26 mouse cellular contexts compared by ENCODE assay signal in genomic region chr16:58548042-58548441, GRCm38 (mm10). TPM values are rescaled to one million over a fixed set of nuclear protein-coding genes. Genes with fewer than 3 reads are reported as not detected.
A peak's percentile ranks its signal among the peaks of the same experiment; 100 is the strongest.
DNase-seq lines count a peak whose midpoint lies in the region; ATAC-seq lines count a peak whose summit lies in the region.
"Had no signal": no experiment of that assay in that cellular context is flagged by ENCODE, and none has a peak within 500 bp of the region (broad histone marks: within the 10 kb centered on the region; RNA-seq: fewer than 3 reads in every experiment).

No protein-coding gene starts in this region.

- peak; percentile 78 for ATAC-seq in common myeloid progenitor, adult 5-6 weeks (replicated peaks; ENCODE audit: low read depth, poor library complexity, severe bottlenecking)
- ATAC-seq in megakaryocyte, adult 5-6 weeks (ENCODE audit: poor library complexity, severe bottlenecking), result peak; percentile 53
- no peak for ATAC-seq in midbrain, embryonic 15.5 days (replicated peaks)
- ATAC-seq: activated CD4-positive, CD25-positive, alpha-beta regulatory T cell, adult 4 months; forebrain, embryonic 15.5 days; hindbrain, postnatal 0 days; inflammation-experienced regulatory T-cells, adult 6 months; intestine, embryonic 16.5 days had no signal

- H3K9ac ChIP-seq in midbrain, embryonic 15.5 days, result no peak overlapping the region
- H3K9ac ChIP-seq: embryonic facial prominence, embryonic 12.5 days; embryonic facial prominence, embryonic 15.5 days; forebrain, embryonic 15.5 days; hindbrain, embryonic 13.5 days had no signal

- WGBS in midbrain, embryonic 15.5 days, result 81% methylated on average over 2 of the region's 2 CpGs

- peak; percentile 51 for DNase-seq in 3T3-L1 (ENCODE audit: low read depth, low spot score)
- DNase-seq in CD4-positive helper T cell, adult 2 months (ENCODE audit: low read depth, low spot score), result peak; percentile 24
- DNase-seq in urinary bladder, postnatal 25 days (ENCODE audit: low spot score), result no peak
- DNase-seq in gastrocnemius, postnatal 14 days, result no peak
- no peak for DNase-seq in kidney, postnatal 25 days
- DNase-seq: adrenal gland, adult 8-10 months; adrenal gland, postnatal 25 days; cerebellum, adult 11-12 months; cerebellum, adult 8-10 months; cerebellum, postnatal 10 days; cerebellum, postnatal 36 days; gastrocnemius, postnatal 36 days had no signal

- intact Hi-C loops in gastrocnemius, postnatal 14 days (cut with DNase I; ENCODE audit: low total_unique reads), result no loop called here

- H3K9me3 ChIP-seq in midbrain, embryonic 15.5 days, result no peaks in the 10 kb centered on the region
- H3K9me3 ChIP-seq: embryonic facial prominence, embryonic 12.5 days; embryonic facial prominence, embryonic 15.5 days; forebrain, embryonic 15.5 days; hindbrain, embryonic 10.5 days; hindbrain, embryonic 13.5 days had no signal

- no peak overlapping the region for H3K4me2 ChIP-seq in midbrain, embryonic 15.5 days
- H3K4me2 ChIP-seq: embryonic facial prominence, embryonic 12.5 days; embryonic facial prominence, embryonic 15.5 days; forebrain, embryonic 15.5 days; heart, embryonic 11.5 days; hindbrain, embryonic 13.5 days had no signal

- no peak overlapping the region for H3K4me3 ChIP-seq in midbrain, embryonic 15.5 days
- H3K4me3 ChIP-seq: embryonic facial prominence, embryonic 12.5 days; embryonic facial prominence, embryonic 15.5 days; forebrain, embryonic 15.5 days; hindbrain, embryonic 10.5 days; hindbrain, embryonic 13.5 days had no signal

- no peaks in the 10 kb centered on the region for H3K27me3 ChIP-seq in midbrain, embryonic 15.5 days (replicated peaks)
- H3K27me3 ChIP-seq: CH12.LX; embryonic facial prominence, embryonic 12.5 days; embryonic facial prominence, embryonic 15.5 days; forebrain, embryonic 15.5 days; hindbrain, embryonic 13.5 days had no signal

- H3K27ac ChIP-seq in midbrain, embryonic 15.5 days, result no peak overlapping the region
- H3K27ac ChIP-seq: embryonic facial prominence, embryonic 12.5 days; embryonic facial prominence, embryonic 15.5 days; forebrain, embryonic 15.5 days; hindbrain, embryonic 10.5 days; hindbrain, embryonic 13.5 days; hindbrain, postnatal 0 days had no signal

- no peaks in the 10 kb centered on the region for H3K36me3 ChIP-seq in midbrain, embryonic 15.5 days (replicated peaks)
- H3K36me3 ChIP-seq: embryonic facial prominence, embryonic 12.5 days; embryonic facial prominence, embryonic 15.5 days; forebrain, embryonic 15.5 days; hindbrain, embryonic 10.5 days; hindbrain, embryonic 13.5 days had no signal

- H3K4me1 ChIP-seq in midbrain, embryonic 15.5 days, result no peaks in the 10 kb centered on the region
- H3K4me1 ChIP-seq: embryonic facial prominence, embryonic 12.5 days; embryonic facial prominence, embryonic 15.5 days; forebrain, embryonic 15.5 days; hindbrain, embryonic 10.5 days; hindbrain, embryonic 13.5 days had no signal

RNA-seq across cellular contexts. Expression of gene St3gal6, which starts 24.0 kb away (rescaled TPM):
- 18.1 and 38.7 TPM in 2 replicates for total RNA-seq in common myeloid progenitor, adult 5-6 weeks (2017)
- total RNA-seq in megakaryocyte, adult 5-6 weeks (2015), result 9.4 and 15.6 TPM in 2 replicates
- 11.9 and 17.3 TPM in 2 replicates for total RNA-seq in megakaryocyte, adult 5-6 weeks (2017)
- total RNA-seq in gastrocnemius, postnatal 14 days (2021), result 10 to 100 TPM; 45.5 to 50.0 TPM
- 12.1 and 13.6 TPM in 2 replicates for polyA plus RNA-seq in midbrain, embryonic 15.5 days (2015; fragmentation: Nextera tagmentation; extraction: Ambion mirVana)

Comparison
In these comparisons a context has a peak if more than half of its experiments do, and no peak if none do; other contexts are left out.
1. DNase-seq: peak in 3T3-L1 (single experiment) and CD4-positive helper T cell, adult 2 months (single experiment); none in urinary bladder, postnatal 25 days (single experiment), gastrocnemius, postnatal 14 days (single experiment) and kidney, postnatal 25 days (0 of 2).